Mouse (Mus musculus) kidney, adult 11 months (tissue): ENCODE results near the gene Krtap28-10.
"Not testable (repeated sequence)": the region's sequence is repeated elsewhere in the genome, so short reads cannot be mapped to it uniquely, and the experiment has no call there.

Experiments used
- DNase-seq: peaks from one replicate; pipeline ENCODE4 v3.0.0; 2022

Gene Krtap28-10

DNA sequence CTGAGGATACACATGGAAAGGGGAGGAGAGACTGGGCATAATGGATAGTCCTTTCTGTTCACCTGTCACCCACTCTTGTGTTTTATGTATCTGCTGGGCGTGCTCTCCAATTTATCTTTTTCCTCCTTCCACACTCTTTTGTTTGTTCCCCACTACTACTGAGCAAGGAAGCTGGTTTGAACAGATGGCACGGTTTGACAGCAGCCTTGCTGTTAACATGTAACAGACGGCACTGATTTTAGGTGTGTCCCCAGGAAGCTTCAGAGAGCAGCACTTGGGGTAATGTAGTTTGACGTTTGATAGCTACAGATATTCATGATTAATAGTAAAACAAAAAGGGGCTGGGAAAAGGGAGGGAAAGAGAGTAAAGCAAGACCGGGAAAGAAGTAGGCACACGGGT lies 34.8 kb downstream of the Krtap28-10 start:
- no peak for DNase-seq

DNA sequence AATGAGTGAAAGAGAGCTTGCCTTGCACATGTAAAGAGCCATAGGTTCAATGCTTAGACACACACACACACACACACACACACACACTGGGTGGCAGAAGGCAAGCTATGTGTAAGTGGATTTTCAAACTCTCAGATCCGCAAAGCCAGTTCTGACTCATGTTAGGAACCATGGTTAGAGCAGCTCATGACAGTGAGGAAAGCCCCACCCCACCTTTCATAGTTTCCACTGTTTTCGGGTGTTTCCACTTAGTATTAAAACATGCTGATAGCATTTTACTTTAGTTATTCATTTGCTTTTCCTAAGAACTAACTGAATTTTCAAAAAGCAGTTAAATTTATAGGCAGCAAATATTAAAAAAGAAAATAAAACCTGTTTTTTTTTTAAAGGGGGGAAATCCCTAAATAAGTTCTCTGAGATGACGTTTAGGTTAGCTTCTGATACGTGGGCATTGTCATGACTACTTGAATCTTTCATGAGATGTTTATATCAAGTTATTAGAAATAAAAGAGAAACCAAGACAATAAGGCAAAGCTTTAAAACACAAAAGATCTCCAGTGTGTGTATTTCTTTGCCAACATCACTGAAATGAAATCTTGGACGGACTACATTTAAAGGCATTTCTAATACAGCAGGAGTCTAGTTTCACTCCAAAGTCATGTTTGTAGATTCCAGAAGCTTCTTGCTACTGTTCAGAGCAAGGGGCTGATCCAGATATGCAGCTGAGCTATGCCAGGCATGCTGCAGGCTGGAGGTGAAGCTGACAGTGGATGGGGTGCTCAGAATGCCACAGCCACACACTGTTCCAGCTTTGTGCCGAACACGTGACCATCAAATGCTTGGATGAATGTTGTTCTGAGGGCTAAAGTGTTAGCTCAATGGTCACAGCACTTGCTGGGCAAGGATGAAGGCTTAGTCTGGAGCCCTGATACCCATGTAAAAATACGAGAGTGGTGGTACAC lies 35.8 kb downstream of the Krtap28-10 start:
- DNase-seq, result no peak

DNA sequence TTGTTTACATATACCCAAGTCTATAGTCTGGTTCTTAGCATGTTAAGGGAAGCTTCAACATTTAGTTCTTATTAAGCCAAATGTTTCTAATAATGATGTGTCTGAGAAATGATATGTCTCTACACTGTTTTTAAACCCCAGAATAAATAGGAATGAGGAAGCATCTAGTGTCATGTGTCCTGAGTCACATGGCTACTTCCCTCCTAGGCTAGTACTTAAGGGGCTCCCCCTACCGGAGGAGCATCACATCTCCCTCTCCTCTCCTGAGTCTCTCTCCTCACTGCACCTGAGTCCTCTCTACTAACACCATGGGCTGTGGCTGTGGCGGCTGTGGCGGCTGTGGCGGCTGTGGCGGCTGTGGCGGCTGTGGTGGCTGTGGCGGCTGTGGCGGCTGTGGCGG lies 42.0 kb downstream of the Krtap28-10 start, which contains the start of gene Gm47959:
Gm47959 (plus strand) TSS at position 243 of the 400 bp plus-strand sequence.
- DNase-seq, result not testable (repeated sequence)

DNA sequence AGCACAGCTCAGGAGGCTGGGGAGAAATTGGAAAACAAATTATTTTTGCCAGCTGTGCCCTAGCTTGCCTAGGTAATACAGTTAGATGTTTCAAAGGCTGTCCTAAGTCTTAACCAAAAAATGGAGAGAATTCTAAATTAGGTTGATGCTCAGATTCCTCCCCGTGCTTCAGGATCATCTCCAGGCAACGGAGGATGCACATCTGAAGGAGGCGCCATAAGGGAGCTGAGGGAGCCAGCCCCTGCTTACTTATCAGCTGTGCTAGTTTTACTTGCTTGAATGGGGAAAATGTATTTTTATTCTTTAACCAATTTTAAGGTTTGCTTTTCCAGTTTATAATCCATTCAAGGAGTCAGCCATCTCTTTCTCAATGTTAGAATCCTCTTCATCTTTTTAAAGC lies 48.3 kb downstream of the Krtap28-10 start:
- no peak for DNase-seq

DNA sequence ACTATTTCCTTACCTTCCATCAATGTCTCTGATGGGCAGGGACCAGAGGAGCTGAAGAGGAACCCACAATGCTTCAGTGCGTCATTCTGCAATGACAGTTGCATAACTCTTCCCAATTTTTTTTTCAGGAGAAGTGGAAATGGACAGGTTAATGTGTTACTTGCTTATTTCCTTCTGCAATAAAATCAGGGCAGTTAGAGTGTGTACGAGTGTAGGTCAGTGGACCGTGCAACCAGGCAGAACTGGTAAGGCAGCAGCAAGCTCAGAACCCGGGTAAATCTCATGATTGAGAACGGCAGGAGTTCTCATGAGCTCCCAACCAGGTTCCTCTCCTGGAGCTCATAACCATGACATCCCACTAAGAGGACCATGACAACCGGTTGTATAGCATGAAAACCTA lies 50.2 kb downstream of the Krtap28-10 start:
- DNase-seq, result peak; percentile 78

DNA sequence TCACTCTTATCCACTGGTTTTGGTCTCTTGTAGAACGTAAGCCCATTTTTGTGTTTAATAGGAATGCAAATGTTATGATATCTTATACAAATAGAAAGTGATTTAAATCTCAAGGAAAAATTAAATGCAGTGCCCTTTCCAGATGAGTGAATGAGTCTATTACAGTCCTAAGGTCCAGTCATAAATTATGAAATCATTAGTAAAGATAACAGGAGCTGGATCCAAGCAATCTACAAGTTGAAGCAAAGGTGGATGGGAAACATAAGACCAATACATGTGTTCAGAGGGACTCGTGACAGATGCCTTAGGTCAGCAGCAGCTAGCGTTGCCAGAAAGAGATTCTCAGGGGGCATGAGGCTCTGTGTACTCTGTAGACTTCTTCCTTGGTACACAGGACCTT lies 50.7 kb downstream of the Krtap28-10 start:
- no peak for DNase-seq
